Mouse (Mus musculus) heart, embryonic 10.5 days (tissue): ENCODE results near the gene D630039A03Rik. TPM values are rescaled to one million over a fixed set of nuclear protein-coding genes. Genes with fewer than 3 reads are reported as not detected.
"Not testable (repeated sequence)": the region's sequence is repeated elsewhere in the genome, so short reads cannot be mapped to it uniquely, and the experiment has no call there.

Experiments
- DNase-seq: peaks from one replicate; pipeline ENCODE4 v3.0.0-alpha.2; 2017; ENCODE audit warnings: low spot score
- H3K27ac ChIP-seq: fragments of 300-500 bp; sonication (generic); 2 replicates; pipeline ENCODE4 v1.5.1; 2016; ENCODE audit warnings: mild to moderate bottlenecking
- H3K27me3 ChIP-seq: fragments of 300-500 bp; sonication (generic); 2 replicates; pipeline ENCODE4 v1.6.1; 2016; ENCODE audit warnings: mild to moderate bottlenecking; ENCODE audit not compliant: poor library complexity, insufficient read depth, severe bottlenecking
- H3K36me3 ChIP-seq: fragments of 300-500 bp; sonication (generic); 2 replicates; pipeline ENCODE4 v1.6.1; 2016; ENCODE audit warnings: mild to moderate bottlenecking, moderate library complexity
- H3K4me1 ChIP-seq: fragments of 300-500 bp; sonication (generic); 2 replicates; pipeline ENCODE4 v1.6.1; 2016; ENCODE audit warnings: mild to moderate bottlenecking
- H3K4me3 ChIP-seq: fragments of 300-500 bp; sonication (generic); 2 replicates; pipeline ENCODE4 v1.5.1; 2016; ENCODE audit warnings: mild to moderate bottlenecking, moderate library complexity
- H3K9me3 ChIP-seq: fragments of 300-500 bp; sonication (generic); 2 replicates; pipeline ENCODE4 v1.6.1; 2016; ENCODE audit warnings: mild to moderate bottlenecking, moderate library complexity
- WGBS: fragments of 180-500 bp; shearing (Covaris S2); methylation state at CpG from one replicate; pipeline ENCODE4 v1.1.7; 2016; 5-methylcytosine and 5-hydroxymethylcytosine counted together
- polyA plus RNA-seq: library from polyadenylated mRNA; unstranded; fragments of >200 nt; fragmentation: Nextera tagmentation; extraction: Ambion mirVana; gene quantifications from 2 replicates; pipeline ENCODE4 v1.2.1, GENCODE M21; 2016

D630039A03Rik gene
- polyA plus RNA-seq, 1 experiment from 2014 or later: 0.28 TPM

- no peaks in the 10 kb centered on the region for H3K9me3 ChIP-seq
- no peak overlapping the region for H3K4me3 ChIP-seq
- H3K27ac ChIP-seq: no peak overlapping the region
- 0 out of 2 replicates have a peak, but pooled peaks cover 6% of the 10 kb centered on the region for H3K4me1 ChIP-seq
- no peak for DNase-seq
- whole genome bisulfite sequencing: 55% methylated on average over 6 of the region's 6 CpGs
- peaks cover 39% of the 10 kb centered on the region for H3K36me3 ChIP-seq
- H3K27me3 ChIP-seq: no peaks in the 10 kb centered on the region
Measured at GRCm38 (mm10) chr4:57895902-57896301, 20.2 kb downstream of the D630039A03Rik start.

GRCm38 (mm10) chr4:57895140-57895539, 21.0 kb downstream of the D630039A03Rik start:
- peaks cover 39% of the 10 kb centered on the region for H3K36me3 ChIP-seq
- WGBS: 46% methylated on average over 5 of the region's 5 CpGs
- no peak for DNase-seq

GRCm38 (mm10) chr4:57892001-57892586, 24.0 kb downstream of the D630039A03Rik start:
- Histone ChIP-seq H3K4me1 (0 out of 2 replicates have a peak, but pooled peaks cover 6% of the 10 kb centered on the region), H3K27ac (no peak overlapping the region), H3K9me3 (no peaks in the 10 kb centered on the region), H3K4me3 (no peak overlapping the region), H3K27me3 (no peaks in the 10 kb centered on the region), H3K36me3 (peaks cover 29% of the 10 kb centered on the region)
- no peak for DNase-seq
- 88% methylated on average over 10 of the region's 10 CpGs for WGBS

More at GRCm38 (mm10) chr4:57895140-57895539, 21.0 kb downstream of the D630039A03Rik start:
- 0 out of 2 replicates have a peak overlapping the region, but pooled peaks have one; percentile 36 for H3K27ac ChIP-seq
- H3K4me3 ChIP-seq: no peak overlapping the region
- H3K4me1 ChIP-seq: 0 out of 2 replicates have a peak, but pooled peaks cover 6% of the 10 kb centered on the region
- H3K27me3 ChIP-seq: no peaks in the 10 kb centered on the region
- H3K9me3 ChIP-seq: no peaks in the 10 kb centered on the region

- Histone ChIP-seq H3K9me3 (no peaks in the 10 kb centered on the region), H3K36me3 (peaks cover 21% of the 10 kb centered on the region), H3K27me3 (no peaks in the 10 kb centered on the region), H3K4me3 (no peak overlapping the region), H3K27ac (no peak overlapping the region), H3K4me1 (peaks cover 19% of the 10 kb centered on the region)
- 93% methylated on average over 8 of the region's 8 CpGs for WGBS
- no peak for DNase-seq
Measured at GRCm38 (mm10) chr4:57889773-57890172, 26.3 kb downstream of the D630039A03Rik start.

GRCm38 (mm10) chr4:57888978-57889377, 27.1 kb downstream of the D630039A03Rik start:
- peaks cover 25% of the 10 kb centered on the region for H3K4me1 ChIP-seq
- not testable (repeated sequence) for H3K4me3 ChIP-seq, H3K27me3 ChIP-seq, DNase-seq, H3K27ac ChIP-seq, H3K9me3 ChIP-seq
- 92% methylated on average over 1 of the region's 1 CpGs for WGBS
- H3K36me3 ChIP-seq: peaks cover 18% of the 10 kb centered on the region

- no peaks in the 10 kb centered on the region for H3K27me3 ChIP-seq
- peaks cover 32% of the 10 kb centered on the region for H3K4me1 ChIP-seq
- peak; percentile 53 for DNase-seq
- H3K9me3 ChIP-seq: no peaks in the 10 kb centered on the region
- H3K36me3 ChIP-seq: peaks cover 11% of the 10 kb centered on the region
- WGBS: 89% methylated on average over 2 of the region's 2 CpGs
- H3K4me3 ChIP-seq: no peak overlapping the region
- no peak overlapping the region for H3K27ac ChIP-seq
Measured at GRCm38 (mm10) chr4:57888246-57888645, 27.9 kb downstream of the D630039A03Rik start.

- peak; percentile 19 for DNase-seq
Measured at GRCm38 (mm10) chr4:57886888-57887230, 29.2 kb downstream of the D630039A03Rik start.

GRCm38 (mm10) chr4:57886066-57886887, 29.8 kb downstream of the D630039A03Rik start:
- DNase-seq: peak; percentile 53
- Histone ChIP-seq H3K4me1 (peaks cover 43% of the 10 kb centered on the region), H3K27me3 (no peaks in the 10 kb centered on the region), H3K27ac (no peak overlapping the region), H3K4me3 (no peak overlapping the region), H3K9me3 (no peaks in the 10 kb centered on the region), H3K36me3 (peaks cover 6% of the 10 kb centered on the region; the same call in 1 of the 2 replicates)
- WGBS: 58% methylated on average over 11 of the region's 11 CpGs

More at GRCm38 (mm10) chr4:57886888-57887230, 29.2 kb downstream of the D630039A03Rik start:
- 93% methylated on average over 3 of the region's 3 CpGs for WGBS
- Histone ChIP-seq H3K27me3 (no peaks in the 10 kb centered on the region), H3K4me3 (no peak overlapping the region), H3K36me3 (peaks cover 3% of the 10 kb centered on the region; the same call in 1 of the 2 replicates), H3K9me3 (no peaks in the 10 kb centered on the region), H3K27ac (no peak overlapping the region), H3K4me1 (peaks cover 43% of the 10 kb centered on the region)

- peak; percentile 42 for DNase-seq
- H3K36me3 ChIP-seq: peaks cover 6% of the 10 kb centered on the region; the same call in 1 of the 2 replicates
- H3K4me1 ChIP-seq: peaks cover 43% of the 10 kb centered on the region
- H3K4me3 ChIP-seq: no peak overlapping the region
- 66% methylated on average over 2 of the region's 2 CpGs for WGBS
- H3K9me3 ChIP-seq: no peaks in the 10 kb centered on the region
- H3K27ac ChIP-seq: no peak overlapping the region
- no peaks in the 10 kb centered on the region for H3K27me3 ChIP-seq
Measured at GRCm38 (mm10) chr4:57885186-57885585, 30.9 kb downstream of the D630039A03Rik start.

GRCm38 (mm10) chr4:57884511-57884910, 31.6 kb downstream of the D630039A03Rik start:
- peak; percentile 63 for DNase-seq
- H3K9me3 ChIP-seq: no peaks in the 10 kb centered on the region
- 79% methylated on average over 3 of the region's 3 CpGs for WGBS
- no peak overlapping the region for H3K4me3 ChIP-seq
- H3K27ac ChIP-seq: 0 out of 2 replicates have a peak overlapping the region, but pooled peaks have one; percentile 6
- H3K27me3 ChIP-seq: no peaks in the 10 kb centered on the region
- H3K36me3 ChIP-seq: peaks cover 3% of the 10 kb centered on the region; the same call in 1 of the 2 replicates
- H3K4me1 ChIP-seq: peaks cover 43% of the 10 kb centered on the region

GRCm38 (mm10) chr4:57883520-57884421, 32.3 kb downstream of the D630039A03Rik start:
- Histone ChIP-seq H3K27ac (peak overlapping the region; percentile 6; the same call in 1 of the 2 replicates), H3K36me3 (peaks cover 3% of the 10 kb centered on the region; the same call in 1 of the 2 replicates), H3K9me3 (no peaks in the 10 kb centered on the region), H3K27me3 (no peaks in the 10 kb centered on the region), H3K4me1 (peaks cover 43% of the 10 kb centered on the region), H3K4me3 (no peak overlapping the region)
- WGBS: 74% methylated on average over 7 of the region's 7 CpGs
- peak; percentile 64 for DNase-seq

- Histone ChIP-seq H3K27ac (no peak overlapping the region), H3K36me3 (peaks cover 3% of the 10 kb centered on the region; the same call in 1 of the 2 replicates), H3K9me3 (no peaks in the 10 kb centered on the region), H3K4me3 (no peak overlapping the region), H3K4me1 (peaks cover 24% of the 10 kb centered on the region), H3K27me3 (no peaks in the 10 kb centered on the region)
- 17% methylated on average over 6 of the region's 6 CpGs for WGBS
- peak; percentile 83 for DNase-seq
Measured at GRCm38 (mm10) chr4:57879804-57880357, 36.2 kb downstream of the D630039A03Rik start.
